Mouse (Mus musculus): Measurements from ENCODE around the gene Babam2.
"Not testable (repeated sequence)": the region's sequence is repeated elsewhere in the genome, so short reads cannot be mapped to it uniquely, and the experiment has no call there.

Gene Babam2

DNA sequence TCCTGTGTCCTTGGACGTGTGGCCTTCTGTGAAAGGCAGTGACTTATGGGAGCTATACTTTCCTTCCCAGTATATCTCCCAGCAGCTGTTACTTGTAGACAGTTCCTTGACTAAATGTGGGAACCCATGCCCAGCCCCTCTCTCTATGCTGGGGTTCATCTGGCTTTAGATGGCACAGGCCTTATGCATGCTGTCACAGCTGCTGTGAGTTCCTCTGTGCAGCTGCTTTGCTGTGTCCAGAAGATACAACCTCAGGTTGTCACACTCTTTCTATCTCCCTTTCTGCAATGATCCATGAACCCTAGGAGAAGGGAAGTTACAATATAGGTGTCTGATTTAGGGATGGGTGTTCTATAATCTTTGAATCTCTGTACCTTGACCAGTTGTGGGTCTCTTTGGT lies 132.1 kb downstream of the Babam2 start:
- DNase-seq (ENCODE audit: low read depth, low spot score), result no peak

DNA sequence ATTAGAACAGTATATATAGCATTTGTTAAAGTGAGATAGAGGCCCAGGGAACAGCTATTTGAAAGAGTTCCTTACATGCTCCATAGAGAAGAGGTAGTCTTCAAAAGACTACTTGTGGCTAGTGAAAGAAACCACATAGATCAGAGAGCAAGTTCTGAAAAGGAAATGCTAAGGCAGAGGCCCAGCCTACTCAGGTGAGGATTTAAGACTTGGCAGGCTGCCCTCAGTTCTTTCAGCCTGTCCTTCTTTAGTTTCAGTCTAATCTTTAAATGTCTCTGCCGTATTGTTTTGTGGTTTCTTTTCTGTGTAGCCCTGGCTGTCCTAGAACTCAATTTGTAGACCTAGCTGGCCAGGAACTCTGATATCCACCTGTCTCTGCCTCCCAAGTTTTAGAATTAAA lies 134.1 kb downstream of the Babam2 start:
- no peak for DNase-seq (ENCODE audit: low read depth, low spot score)

DNA sequence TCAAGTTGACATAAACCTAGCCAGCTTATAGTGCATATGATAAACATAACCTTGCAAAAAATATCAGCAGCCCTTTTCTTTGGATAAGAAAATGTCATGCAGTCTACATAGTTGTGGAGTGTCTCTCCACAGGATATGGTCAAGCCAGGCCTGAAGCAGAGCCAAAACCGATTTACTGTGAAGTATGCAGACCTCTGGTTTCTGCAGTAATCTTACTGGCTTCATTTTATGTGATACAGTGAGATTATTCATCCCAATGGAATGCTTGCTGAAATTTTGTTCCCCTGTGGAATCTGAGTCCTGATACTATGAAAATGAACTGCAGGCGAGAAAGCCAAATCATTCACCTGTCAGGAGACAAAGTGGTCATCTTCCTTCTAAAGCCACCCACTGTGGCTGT lies 138.2 kb downstream of the Babam2 start:
- no peak for DNase-seq (ENCODE audit: low read depth, low spot score)

DNA sequence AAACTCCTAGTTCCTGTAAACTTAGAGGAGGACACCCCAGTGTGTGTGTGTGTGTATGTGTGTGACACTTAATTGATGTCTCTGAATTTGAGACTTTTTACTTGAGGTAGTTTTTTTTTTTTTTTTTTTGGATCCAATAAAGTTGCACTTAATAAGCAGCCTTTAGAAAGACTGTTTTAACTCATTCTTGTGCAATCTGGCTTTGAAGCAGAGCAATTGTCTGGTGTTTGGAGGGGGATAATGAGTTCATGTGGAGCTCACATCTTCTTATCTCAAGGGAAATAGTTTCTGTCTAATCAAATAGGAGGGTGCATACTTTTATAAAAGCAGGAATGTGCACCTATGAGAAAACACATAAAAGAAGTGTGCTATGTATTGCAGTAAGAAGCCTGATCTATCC lies 142.5 kb downstream of the Babam2 start:
- DNase-seq (ENCODE audit: low read depth, low spot score), result no peak

DNA sequence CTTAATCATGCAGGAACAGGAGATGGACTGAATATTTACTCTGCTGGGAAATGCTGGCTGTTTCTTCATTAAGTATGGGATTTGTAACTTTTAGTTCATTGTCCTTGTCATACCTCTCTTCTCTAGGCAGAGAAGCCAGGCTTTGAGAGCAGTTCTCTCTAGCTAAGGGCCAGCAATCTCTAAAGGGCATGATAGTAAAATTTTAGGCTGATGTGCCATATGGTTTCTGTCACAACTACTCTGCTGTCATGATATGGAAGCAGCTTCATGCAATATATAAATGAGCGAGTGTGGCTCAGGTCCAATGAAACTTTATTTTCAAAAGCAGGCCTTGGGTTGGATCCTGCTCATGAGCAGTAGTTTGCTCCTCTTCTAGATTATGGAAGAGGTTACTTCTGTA lies 142.9 kb downstream of the Babam2 start:
- no peak for DNase-seq (ENCODE audit: low read depth, low spot score)

DNA sequence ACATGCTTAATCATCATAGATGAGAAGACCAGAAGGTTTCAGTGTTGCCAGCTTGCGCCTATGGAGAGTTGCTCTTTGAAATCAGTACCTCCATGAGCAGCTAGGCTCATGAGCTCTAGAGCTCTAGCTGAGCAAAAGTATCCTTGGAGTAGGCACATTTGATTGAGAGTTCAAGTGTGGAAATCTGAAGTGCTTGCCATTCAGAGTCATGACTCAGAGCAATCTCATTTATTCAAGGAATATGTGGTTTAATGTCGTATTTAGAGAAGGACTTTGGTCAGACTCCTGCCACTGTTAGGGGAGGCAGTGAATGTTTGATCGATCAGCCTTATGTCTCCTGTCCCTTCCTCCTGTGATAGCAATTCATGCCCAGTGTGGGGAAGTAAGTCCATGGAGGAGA lies 147.4 kb downstream of the Babam2 start:
- no peak for DNase-seq (ENCODE audit: low read depth, low spot score)

DNA sequence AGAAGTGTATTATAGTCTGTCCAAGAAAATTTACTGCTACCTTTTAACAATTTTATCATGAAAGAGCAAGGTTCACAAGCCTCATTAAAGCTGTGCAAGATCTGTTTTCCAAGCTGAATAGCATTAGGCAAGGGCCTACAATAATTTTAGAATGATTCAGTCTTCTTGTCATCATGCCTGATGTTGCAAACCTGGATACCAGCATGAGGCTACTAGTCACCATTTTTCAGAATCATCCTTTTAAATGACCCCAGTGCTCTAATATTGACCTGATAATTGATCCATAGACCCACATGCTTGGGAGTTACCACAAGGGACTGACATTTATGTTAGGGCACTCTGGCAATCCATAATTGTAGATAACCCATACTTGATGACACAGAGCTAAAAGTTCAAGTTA lies 149.5 kb downstream of the Babam2 start:
- no peak for DNase-seq (ENCODE audit: low read depth, low spot score)

DNA sequence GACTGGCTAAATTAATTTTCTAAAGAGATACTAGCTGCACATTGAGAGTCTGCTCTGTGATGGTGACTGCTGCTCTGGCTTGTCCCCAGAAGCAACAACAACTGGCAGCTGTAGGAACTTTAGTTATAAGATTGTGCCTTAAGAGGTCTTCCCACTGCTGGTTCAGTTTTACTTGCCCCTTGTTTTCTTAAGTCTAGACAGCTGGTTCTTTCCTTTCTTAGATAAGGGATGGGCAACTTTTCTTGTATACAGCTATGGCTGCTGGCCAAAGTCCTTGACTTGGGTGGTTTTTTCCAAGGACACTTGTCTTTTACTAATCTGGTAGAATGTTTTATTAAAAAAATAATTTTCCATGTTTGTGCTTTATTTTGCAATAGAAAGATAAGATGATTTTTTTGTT lies 151.5 kb downstream of the Babam2 start:
- no peak for DNase-seq (ENCODE audit: low read depth, low spot score)

DNA sequence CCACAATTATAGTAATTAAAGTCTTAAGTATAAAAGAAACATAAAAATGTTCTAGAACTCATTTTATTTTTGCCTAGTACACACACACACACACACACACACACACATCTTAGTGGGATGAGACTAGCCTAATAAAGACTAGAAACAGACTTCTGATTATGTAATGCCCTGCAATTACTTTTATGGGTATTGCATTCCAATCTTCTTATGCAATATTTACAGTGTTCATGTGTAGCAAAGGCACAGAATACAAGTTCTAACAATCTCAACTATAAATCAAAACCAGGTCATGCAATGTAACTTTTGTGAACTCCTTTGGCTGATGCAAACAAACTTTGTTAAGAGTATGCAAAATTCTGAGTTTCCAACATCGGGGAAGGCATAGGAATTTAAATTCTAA lies 155.3 kb downstream of the Babam2 start:
- no peak for DNase-seq (ENCODE audit: low read depth, low spot score)

DNA sequence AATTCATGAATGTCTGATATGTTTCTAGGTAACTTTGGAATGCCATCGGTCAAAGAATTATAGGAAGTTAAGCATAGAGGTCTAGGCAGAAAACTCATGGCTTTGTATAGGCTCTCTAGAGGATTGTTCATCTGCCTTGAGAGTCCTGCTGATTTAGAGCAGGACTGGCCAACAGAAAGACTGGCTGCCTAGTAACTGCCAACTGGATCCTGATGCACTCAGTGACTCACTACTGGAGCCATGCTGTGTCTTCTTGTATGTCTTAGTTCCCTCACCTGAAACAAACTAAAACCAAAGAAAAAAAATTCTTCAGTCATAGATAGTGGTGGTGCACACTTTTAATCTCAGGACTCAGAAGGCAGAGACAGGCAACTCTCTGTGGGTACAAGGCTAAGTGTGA lies 156.3 kb downstream of the Babam2 start:
- DNase-seq (ENCODE audit: low read depth, low spot score), result no peak

DNA sequence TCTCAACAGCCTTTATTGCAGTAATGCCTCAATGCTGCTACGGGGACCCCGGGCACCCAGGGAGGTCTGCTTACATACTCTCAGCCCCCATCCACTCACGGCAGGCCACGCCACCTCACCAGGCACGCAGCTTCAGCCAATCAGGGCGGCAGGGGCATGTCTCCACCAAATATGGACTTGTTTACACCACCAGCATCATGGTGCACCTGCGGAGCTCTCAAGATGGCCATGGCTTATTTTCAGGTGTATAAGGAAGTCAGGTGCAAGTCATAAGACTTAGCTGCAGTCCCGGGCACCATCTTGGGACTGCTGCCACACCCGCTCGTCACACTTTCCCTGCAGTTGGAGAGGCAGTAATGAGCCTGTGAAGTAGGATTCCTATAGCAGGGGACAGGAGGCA lies 161.4 kb downstream of the Babam2 start:
- not testable (repeated sequence) for DNase-seq (ENCODE audit: low read depth, low spot score)

DNA sequence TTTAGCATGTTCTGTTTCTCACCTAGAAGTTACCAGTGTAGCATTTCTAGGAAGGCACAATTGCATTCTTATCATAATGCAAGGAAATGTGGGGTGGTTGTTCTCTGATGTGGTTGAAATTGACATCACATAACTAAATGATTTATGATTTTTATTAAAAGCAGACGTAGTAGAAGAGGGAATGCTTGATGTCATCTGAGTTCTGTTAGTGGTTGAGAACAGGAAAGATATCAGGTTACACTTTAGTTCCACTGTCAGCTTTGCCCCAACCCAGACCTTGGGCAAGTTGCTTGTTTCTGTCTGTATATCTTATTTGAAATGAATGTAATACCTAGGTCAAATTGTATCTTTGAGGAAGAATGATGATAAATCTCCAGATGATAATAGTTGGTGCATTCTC lies 162.9 kb downstream of the Babam2 start:
- DNase-seq (ENCODE audit: low read depth, low spot score), result peak; percentile 53

DNA sequence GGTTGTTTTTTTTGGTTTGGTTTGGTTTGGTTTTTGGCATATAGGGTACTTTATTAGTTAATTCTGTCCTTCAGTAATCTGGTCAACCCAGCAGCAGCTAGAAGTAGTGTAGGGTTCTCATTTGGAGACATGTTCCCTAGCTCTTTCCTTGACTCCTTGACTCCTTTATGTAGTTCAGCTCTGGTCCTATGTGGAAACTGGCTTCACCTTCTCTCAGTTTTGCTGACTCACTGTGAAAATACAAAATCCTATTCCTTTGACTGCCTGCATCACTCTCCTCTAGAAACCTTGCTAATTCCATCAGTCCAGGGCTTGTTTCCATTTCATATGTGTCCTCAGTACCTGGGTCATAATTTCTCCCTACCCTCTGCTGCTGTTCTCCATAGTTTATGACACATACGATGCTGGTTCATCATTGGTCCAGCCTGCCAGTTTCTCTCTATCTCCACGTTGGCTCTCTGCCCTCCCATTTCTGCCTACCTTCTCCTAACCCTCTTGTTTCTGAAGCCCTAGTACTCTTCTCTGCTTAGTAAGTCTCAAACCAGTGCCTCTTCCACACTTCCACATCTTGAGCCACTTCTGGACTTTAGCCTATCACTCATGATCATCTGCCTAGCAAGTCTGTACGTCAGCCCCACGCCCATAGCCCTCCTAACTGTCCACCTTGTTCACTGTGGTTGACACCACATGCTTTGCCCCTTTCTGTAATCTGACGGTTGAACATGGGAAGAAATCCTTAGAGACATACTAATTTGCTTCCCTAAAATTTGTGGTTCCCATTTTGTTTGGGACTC lies 163.5 kb downstream of the Babam2 start:
- no peak for DNase-seq (ENCODE audit: low read depth, low spot score)

DNA sequence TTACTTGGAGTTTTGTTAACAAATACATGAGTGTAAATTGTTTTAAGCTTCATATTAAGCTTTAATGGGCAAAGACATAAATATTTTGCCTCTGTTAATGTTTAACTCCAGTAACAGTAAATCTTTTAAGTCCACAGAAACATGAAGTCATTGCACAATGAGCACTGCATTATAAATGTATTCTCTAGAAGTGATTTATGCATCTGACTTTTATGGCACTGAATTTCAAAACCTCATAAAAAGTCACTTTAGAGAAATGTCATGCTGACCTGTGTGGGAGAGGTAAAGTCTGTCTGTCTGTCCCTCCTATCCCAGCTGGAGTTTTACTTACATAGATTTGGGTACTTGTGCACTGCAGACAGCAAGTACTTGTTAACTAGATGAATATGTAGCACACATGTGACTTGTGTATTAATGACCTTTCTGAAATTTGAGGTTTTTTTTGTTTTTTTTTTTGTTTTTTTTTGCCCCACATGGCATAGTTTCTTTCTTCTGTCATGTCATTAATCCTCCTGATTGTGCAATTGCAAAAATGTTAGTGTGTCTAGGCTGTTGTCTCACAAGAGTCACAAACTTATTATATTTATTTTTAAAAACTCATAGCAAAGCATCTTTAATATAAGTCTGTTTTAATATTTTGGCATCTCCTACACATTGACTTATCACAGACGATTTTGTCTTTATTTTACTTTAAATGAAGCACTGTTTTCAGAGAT lies 165.4 kb downstream of the Babam2 start:
- DNase-seq (ENCODE audit: low read depth, low spot score), result peak; percentile 34

DNA sequence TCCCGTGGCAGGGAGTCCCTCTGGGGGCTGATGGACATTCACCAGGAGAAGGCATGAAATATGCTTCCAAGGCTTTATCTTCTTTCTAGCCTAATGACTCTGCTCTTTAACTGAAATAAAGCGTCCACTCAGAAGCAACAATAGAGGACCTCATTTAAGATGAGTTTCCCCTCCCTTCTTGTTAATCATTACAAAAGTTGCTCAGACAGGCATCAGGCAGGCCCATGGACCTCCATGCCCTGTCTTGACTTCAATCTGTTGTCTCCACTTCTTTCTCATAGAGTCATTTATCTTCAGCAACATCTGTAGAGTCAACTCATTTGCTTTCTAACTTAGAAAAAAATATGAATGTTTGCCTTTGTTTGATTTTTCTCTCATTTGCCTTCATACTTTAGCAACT lies 166.6 kb downstream of the Babam2 start:
- no peak for DNase-seq (ENCODE audit: low read depth, low spot score)

DNA sequence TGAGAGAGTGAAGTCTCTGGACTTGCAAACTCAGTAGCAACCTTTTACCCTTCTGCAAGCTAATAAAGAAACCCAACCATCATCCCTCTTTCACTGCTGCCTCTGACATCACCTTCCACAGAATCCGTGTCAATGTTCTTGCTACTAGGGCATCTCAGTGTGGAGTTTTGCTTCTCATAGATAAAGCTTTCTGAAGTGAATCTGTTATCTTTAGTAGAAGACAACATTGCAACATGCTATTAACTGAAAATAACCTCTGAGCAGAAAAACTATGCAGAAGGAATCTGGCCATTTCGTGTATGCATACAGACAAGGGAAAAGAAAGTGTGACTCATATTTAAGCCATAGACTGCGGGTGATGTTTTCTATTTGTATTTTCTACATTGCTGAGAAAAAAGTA lies 168.6 kb downstream of the Babam2 start:
- no peak for DNase-seq (ENCODE audit: low read depth, low spot score)

DNA sequence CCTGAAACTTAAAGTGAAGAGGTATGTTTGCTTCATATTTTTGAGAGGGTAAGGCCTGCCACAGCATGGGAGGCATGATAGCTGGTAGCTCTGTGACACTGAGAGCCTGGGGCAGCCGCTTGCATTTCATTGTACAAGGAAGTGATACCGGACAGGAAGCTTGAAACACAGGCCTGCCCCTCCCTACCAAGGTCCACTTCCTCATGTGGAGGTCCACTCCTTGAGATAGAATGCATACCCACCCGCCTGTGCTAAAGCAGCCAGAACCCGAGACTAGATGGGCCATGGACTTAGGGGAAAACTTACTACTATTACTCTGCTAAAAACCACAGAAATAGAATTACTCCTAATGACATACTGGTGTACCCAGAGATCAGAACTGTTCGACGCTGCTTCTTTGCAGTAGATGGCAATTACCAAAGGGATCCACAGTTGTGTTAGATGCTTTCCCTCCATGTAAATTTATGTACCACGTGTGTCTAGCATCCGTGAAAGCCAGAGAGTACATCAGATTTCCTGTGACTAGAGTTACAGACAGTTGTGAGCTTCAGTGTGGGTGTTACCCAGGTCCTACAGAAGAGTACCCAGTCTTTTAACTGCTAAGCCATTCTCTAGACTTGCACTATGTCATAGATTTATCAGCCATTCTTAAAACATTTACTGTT lies 173.5 kb downstream of the Babam2 start:
- DNase-seq (ENCODE audit: low read depth, low spot score), result no peak

DNA sequence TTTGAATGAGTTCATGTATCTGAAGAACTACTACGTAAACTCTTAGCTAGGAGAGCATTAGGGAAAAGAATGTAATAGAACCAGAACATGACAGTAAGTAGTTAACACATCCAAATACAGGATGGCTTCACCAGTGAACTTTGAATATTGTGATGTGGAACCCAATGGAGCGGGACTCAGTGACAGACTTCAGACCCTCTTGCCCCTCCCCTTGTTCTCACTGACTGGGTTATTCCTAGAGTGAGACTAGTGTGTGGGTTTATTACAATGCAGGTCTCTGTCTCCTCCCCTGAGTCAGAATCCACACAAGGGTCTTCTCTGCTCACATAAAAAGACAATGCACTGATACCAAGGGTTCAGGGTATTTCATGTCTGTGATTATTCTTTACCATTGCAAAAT lies 175.8 kb downstream of the Babam2 start:
- DNase-seq (ENCODE audit: low read depth, low spot score), result no peak

DNA sequence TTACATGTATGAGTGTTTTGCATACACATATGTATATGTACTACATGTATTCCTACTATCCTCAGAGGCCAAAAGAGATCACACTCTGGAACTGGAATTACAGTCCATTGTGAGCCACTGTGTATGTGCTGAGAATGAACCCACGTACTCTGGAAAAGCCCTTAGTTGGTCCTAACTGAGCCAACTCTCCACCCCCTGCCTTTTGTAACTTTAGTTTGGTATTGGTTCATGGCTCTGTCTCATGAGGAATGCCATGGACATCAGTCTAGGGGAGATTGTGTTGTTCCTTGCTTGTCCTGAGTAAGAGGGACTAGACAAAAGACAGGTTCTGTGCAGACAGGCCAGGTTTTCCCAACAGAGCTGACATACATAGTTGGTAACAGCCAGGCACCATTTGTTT lies 177.1 kb downstream of the Babam2 start:
- DNase-seq (ENCODE audit: low read depth, low spot score), result no peak

DNA sequence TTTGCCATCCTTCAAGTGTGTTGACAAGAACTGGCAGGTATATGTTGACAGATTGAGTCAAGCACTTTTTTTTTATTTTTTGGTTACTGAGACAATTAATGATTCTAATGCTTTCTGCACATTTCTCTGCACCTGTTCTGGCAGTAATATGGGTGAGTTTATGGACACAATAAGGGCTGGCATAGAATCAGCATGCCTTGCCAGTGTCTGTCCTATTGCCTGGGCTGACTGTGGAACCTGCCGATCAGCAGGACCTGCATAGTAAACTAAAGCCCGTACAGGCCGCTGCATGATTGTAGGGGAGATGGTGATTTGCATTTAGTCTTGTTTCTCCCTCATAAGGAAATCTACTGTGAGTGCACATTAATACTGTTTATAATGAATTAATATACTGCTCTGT lies 178.0 kb downstream of the Babam2 start:
- DNase-seq (ENCODE audit: low read depth, low spot score), result no peak

DNA sequence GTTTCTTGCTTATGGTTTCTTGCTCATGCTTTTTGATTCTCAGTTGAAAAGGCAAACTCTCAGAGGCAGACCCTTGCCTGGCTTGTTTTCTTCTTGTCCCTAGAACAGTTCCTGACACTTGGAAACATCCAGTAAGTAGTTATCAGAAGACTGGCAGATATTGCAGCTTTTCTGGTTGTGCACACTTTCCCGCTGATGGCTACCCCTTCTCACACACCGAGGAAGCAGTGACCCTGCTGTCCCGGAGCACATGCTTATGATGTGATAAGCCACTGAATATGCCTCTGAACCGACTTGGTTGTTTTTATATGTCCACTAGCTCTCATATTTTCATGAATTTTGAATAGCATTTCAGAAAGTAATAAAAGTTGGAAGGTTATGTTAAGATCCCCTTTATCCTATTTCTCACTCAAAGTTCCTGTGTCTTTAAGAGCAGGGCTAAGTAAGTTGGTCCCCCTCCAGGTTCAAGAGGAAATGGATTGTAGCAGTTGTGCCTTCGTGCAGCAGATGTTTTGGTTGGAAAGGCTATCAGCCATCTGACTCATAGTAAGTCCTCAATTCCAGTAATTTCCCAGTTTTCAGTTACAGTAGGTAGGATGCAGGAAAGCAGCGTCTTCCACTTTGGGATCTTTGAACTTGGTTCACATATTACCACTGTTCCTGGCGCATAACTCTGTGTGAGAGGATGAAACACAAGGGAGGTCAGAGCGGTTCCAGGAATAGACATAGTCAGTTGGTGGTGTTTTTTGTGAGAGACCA lies 178.9 kb downstream of the Babam2 start:
- DNase-seq (ENCODE audit: low read depth, low spot score), result no peak

DNA sequence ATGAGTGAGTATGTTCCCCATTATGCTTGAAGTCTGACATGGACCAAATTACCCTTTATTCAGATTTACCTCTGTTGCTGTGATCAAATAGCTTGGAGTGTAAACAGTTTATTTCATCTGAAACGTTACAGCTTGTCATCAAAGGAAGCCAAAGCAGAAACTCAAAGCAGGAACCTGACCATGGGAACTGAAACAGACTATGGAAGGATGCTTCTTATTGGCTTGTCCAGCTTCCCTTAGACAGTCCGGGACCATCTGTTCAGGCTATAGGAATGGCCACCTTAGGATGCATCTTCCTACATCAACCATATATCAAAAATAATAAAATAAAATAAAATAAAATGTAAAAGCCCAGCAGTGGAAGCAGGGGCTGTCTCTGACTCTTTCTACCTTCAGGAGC lies 183.0 kb downstream of the Babam2 start:
- no peak for DNase-seq (ENCODE audit: low read depth, low spot score)
